Mouse (Mus musculus): Measurements from ENCODE around the gene Rftn1.

Gene Rftn1

DNA sequence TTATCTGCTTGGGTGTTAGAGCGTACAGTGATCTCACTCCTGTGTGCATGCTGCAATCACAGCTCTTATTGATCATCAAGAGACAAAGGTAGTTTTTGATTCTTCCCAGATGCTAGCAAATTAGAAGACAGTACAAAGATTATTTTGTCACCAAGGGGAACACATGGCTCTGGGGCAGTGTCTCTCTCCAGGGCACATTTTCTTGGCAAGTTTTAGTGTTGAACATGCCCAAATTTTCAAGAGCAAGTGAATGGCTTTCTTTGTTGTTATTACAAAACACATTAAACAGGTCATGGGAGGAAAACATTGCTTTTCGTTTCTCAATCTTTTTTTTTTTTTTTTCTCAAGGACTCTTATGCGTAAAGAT lies 213.1 kb downstream of the Rftn1 start:
- peak in 1 of 2 experiments; percentile 30 for DNase-seq

DNA sequence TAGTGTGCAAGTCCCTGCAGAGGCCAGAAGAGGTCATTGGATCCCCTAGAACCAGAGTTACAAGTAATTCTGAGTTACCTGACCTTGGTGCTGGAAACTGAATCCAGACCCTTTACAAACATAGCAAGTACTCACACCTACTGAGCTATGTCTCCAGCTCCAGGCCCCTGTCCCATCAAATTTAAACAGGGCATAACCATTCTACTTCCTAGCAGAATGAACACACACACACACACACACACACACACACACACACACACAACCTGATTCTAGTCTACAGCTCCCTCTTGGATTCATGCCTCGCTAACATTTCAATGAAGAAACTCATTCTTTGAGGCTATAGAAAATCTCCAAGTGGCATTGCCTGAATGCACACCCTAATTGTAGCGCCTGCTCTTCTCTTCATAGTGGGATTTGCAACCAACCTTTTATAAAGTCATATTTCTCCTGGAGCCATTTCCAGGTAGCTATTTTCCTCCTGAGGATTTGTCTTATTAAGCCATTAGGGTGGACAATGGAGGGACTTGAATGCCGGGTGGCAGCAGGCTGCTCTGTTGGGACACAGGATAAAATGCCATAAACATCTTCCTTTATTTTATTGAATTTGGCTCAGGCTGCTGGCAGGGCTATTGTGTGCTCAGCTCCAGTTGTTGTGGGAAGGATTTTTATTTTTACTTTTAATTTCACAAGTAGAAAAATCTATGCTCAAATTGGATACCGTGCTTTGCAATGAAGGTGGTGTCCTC lies 213.6 kb downstream of the Rftn1 start:
- no peak for DNase-seq

DNA sequence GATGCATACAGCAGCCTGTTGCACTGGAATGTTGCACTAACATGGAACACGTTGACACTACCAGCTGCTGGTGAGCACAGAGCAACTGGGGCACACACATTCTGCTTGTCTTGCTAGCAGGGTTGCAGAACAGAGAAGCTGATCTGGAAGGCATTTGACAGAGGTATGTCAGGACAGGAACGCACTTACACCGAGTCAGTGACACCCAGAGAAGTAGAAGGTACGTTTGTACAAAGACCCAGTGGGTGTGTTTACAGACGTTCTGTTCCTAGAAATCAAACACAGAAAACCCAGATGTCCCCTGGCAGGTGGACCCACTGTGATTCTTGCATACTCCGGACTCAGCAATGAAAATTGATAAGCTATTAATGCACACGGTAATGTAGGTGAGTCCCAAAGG lies 215.0 kb downstream of the Rftn1 start:
- DNase-seq = no peak

GRCm38 (mm10) chr17:49974996-49975395 lies 215.5 kb downstream of the Rftn1 start:
- DNase-seq = no peak

DNA sequence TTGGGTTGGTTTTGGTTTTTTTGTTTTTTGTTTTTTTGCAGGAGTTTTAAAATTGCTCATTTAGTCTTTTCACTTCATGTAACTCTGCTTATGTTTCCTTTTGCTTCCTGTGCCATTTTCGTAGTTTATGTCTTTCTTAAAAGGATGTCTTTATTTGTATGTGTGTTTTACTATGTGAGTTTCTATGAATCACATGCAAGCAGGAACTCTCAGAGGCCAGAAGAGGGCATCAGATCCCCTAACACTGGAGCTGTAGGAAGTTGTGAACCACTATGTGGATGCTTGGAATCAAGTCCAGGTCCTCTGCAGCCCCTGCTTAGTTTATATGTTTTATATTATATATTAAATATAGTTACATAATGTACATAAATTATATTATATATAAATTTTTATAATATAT lies 218.3 kb downstream of the Rftn1 start:
- no peak for DNase-seq

GRCm38 (mm10) chr17:49971057-49971456 lies 219.4 kb downstream of the Rftn1 start:
- no peak for DNase-seq

DNA sequence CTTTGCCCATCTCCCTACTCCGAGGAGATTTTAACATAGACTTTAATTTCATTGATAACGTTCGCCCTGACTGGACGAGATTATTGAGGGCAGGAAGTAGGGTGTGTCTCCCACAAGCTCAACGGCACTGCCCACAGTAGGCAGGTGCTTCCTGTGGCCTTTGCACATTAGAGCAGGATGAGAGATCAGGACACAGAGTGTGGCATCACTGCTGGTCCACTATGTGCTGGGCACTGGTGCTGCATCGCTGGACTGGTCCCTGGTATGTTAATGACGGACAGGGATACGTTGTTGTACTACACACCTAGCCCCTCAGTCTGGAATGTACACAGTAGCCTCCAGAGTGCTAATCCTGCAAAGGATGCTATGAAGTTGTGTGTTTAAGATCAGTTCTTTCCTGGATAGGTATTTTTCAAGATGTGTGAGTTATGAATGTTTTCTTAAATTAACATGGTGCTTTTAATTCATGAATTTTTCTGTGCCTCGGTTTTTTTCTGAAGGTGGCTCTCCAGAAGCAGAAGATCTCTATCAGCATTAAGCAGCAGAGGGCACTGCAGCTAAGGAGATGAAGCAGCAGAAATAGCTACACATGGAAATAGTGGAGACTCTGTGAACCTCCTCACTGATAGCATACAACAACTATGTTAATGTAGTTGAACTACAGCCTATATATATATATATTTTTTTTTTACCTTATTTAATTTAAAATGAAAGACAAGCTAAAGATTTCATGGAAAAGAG lies 221.8 kb downstream of the Rftn1 start:
- peak; percentile 82 to 86 for DNase-seq

GRCm38 (mm10) chr17:49965846-49966762 lies 224.4 kb downstream of the Rftn1 start:
- DNase-seq = no peak

GRCm38 (mm10) chr17:49965035-49965434 lies 225.4 kb downstream of the Rftn1 start:
- DNase-seq = peak; percentile 38 to 67

- no peak for DNase-seq
Observed at GRCm38 (mm10) chr17:49964471-49964870, 226.0 kb downstream of the Rftn1 start.

DNA sequence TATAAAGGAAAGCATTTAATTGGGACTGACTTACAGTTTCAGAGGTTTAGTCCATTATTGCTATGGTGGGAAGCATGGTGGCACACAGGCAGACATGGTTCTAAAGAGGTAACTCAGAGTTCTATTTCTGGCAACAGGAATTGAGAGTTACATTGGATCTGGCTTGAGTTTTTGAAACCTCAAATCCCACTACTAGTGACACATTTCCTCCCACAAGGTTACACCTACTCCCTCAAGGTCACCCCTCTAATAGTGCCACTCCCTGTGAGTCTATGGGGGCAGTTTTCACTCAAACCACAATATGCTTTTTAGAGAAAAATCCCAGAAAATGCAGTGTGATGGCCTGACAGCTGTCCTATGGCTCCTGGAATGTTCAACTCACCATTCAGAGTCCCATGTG lies 231.5 kb downstream of the Rftn1 start:
- DNase-seq = no peak

DNA sequence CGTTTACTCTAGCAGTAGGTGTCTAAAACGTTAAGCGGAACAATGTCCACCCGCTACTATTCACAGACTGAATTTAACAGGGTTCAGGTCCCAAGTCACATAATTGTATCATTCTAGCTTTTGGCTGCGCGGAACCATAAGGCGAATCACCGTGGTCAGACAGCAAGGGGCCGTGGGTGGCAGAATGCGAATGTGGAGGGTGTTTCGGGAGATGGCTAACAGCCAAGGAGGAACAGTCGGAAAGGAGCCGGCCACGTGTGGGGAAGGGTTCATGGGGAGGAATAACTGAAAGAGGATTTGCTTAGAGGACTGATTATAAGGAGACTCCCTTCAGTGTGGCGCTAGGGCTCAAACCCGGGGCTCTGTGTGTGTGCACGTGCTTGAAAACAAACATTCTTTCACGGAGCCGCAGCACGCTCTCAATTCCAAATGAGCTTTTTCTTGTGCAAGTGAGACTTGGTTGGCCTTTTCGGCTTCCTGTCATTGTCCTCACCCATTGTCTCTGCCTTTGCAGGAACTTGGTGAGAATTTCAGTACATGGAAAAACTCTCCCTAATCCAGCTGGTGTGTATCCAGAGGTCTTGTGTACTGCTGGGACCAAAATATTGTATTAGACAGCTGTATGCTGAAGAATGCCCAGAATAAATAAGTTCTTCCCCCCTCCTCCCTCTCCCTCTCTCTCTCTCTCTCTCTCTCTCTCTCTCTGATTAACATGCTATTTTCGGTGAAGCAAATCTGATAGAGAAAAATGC lies 238.4 kb downstream of the Rftn1 start:
- peak in 1 of 2 experiments; percentile 43 for DNase-seq

- DNase-seq = peak; percentile 91 to 94
Observed at GRCm38 (mm10) chr17:49951491-49951855, 239.0 kb downstream of the Rftn1 start.

GRCm38 (mm10) chr17:49942674-49943073 lies 247.8 kb downstream of the Rftn1 start:
- peak in 1 of 2 experiments; percentile 40 for DNase-seq
